Mouse (Mus musculus) liver, adult 2 months (tissue): ENCODE data around the gene Gm20388. TPM values are rescaled to one million over a fixed set of nuclear protein-coding genes. Genes with fewer than 3 reads are reported as not detected.
A peak's percentile ranks its signal among the peaks of the same experiment; 100 is the strongest.

Experiments used
- DNase-seq: peaks from one replicate; pipeline ENCODE4 v3.0.0-alpha.2; 2011; ENCODE audit warnings: low read depth, low spot score; ENCODE audit errors: extremely low read depth
- H3K27ac ChIP-seq: fragments of 200-500 bp; replicated peaks from 2 replicates; pipeline ENCODE4 v1.5.1; 2012; ENCODE audit warnings: low read depth, mild to moderate bottlenecking, control low read depth, inconsistent platforms, low read length; ENCODE audit not compliant: insufficient read depth
- H3K27me3 ChIP-seq: fragments of 200-500 bp; 2 replicates; pipeline ENCODE4 v1.6.1; 2012; ENCODE audit warnings: mild to moderate bottlenecking, moderate library complexity, low read length, inconsistent platforms; ENCODE audit not compliant: control insufficient read depth, insufficient read depth
- H3K36me3 ChIP-seq: fragments of 200-500 bp; 2 replicates; pipeline ENCODE4 v1.6.1; 2012; ENCODE audit warnings: low read length, inconsistent platforms; ENCODE audit not compliant: control insufficient read depth, insufficient read depth
- H3K4me1 ChIP-seq: fragments of 200-500 bp; 2 replicates; pipeline ENCODE4 v1.6.1; 2011; ENCODE audit warnings: low read length; ENCODE audit not compliant: control insufficient read depth, insufficient read depth
- H3K4me3 ChIP-seq: fragments of 200-500 bp; 2 replicates; pipeline ENCODE4 v1.5.1; 2011; ENCODE audit warnings: low read depth, mild to moderate bottlenecking, control low read depth, low read length, moderate library complexity; ENCODE audit not compliant: insufficient read depth
- H3K79me2 ChIP-seq: fragments of 200-500 bp; 2 replicates; pipeline ENCODE4 v1.6.1; 2012; ENCODE audit warnings: inconsistent platforms, mild to moderate bottlenecking, low read length, moderate library complexity; ENCODE audit not compliant: control insufficient read depth, insufficient read depth
- H3K9ac ChIP-seq: fragments of 200-500 bp; 2 replicates; pipeline ENCODE4 v1.6.1; 2012; ENCODE audit warnings: low read depth, mild to moderate bottlenecking, control low read depth, inconsistent platforms, low read length
- CTCF ChIP-seq: fragments of 200-500 bp; IDR thresholded peaks from 2 replicates; pipeline ENCODE4 v1.5.1; 2011; ENCODE audit warnings: low read depth, low read length, control low read depth
- POLR2A ChIP-seq: fragments of 200-500 bp; IDR thresholded peaks from 2 replicates; pipeline ENCODE4 v1.6.1; 2011; ENCODE audit warnings: low read length, control low read depth; ENCODE audit not compliant: insufficient read depth; ENCODE audit errors: extremely low read depth
- WGBS: fragments of 180-500 bp; shearing (Covaris S2); methylation state at CpG from one replicate; pipeline ENCODE4 v1.1.7; 2018; 5-methylcytosine and 5-hydroxymethylcytosine counted together
- polyA plus RNA-seq: library from polyadenylated mRNA; depleted of rRNA; stranded (reverse); fragments of >200 nt; gene quantifications from 2 replicates; pipeline ENCODE4 v1.2.3, GENCODE M21; 2012
- total RNA-seq: library from RNA; depleted of rRNA; stranded (reverse); fragments of >200 nt; gene quantifications from 2 replicates; pipeline ENCODE4 v1.2.3, GENCODE M21; 2014

The Gm20388 gene
- total and polyA plus RNA-seq, 2 experiments: 6.4 to 19.9 TPM

DNA sequence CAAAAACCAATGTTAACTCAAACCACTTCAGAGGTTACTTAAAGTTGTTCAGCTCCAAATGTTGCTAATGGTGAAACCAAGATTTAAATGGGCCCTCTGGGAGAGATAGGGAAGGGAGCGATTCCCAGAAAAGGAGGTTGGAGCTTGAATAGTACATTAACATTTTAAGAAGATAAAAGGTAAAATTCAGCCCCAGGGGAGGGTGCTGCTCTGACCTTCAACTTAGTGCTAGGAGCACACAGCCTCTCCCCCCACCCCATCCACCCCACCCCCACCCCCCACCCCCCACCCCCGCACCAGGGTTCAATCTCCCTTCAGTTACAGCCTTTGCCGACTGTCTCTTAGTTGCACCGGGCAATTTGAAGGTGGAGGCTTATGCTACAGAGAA, 3851.2 kb downstream of the Gm20388 start:
- WGBS: 17% methylated on average over 4 of the region's 4 CpGs
- DNase-seq: no peak
- H3K9ac ChIP-seq: 0 out of 2 replicates have a peak overlapping the region, but pooled peaks have one; percentile 39
- peak overlapping the region; percentile 51 for H3K27ac ChIP-seq
- H3K4me3 ChIP-seq: no peak overlapping the region
- no peaks in the 10 kb centered on the region for H3K36me3 ChIP-seq
- H3K4me1 ChIP-seq: peaks cover 16% of the 10 kb centered on the region
- no peaks in the 10 kb centered on the region for H3K27me3 ChIP-seq
- no peaks in the 10 kb centered on the region for H3K79me2 ChIP-seq
- TF ChIP-seq CTCF (no peak), POLR2A (no peak)

DNA sequence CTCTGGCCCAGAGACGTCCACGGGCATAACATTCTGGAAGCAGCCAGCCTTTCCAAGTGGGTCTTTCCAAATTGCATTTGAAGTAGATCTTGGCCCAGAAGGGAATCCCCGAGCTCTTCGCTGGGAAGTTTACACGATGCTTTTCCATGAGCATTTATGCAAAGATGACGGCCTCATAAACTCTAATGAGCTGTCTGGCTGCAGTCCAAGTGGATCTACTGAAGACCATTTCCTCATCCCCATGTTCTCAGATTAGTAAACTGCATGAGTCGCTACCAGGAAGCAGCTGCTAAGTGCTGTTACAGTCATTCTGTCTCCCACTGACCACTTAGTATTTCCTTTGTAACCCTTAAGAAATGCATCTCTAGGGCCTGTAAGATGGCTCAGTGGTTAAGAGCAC, 3852.7 kb downstream of the Gm20388 start:
- H3K4me1 ChIP-seq: peaks cover 16% of the 10 kb centered on the region
- DNase-seq: no peak

DNA sequence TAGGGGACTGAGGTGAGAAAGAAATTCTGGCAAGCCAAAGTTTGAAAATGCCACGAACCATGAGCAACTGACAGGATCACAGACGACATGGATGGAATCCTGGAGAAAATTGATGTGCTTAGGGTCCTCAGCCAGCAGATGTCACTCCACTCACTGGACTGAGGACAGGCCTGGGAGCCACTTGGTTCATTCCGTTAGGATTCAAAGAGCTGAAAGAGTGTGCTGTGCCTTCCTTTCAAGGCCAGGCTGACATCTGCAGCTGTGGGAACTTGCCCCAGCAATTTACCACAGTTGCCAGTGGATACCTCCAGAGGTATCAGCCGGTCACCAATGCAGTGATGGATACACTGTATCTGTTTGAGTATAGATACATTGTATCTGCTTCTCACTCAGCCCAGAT, 3854.0 kb downstream of the Gm20388 start:
- Histone ChIP-seq H3K36me3 (no peaks in the 10 kb centered on the region), H3K27me3 (no peaks in the 10 kb centered on the region), H3K4me3 (no peak overlapping the region), H3K9ac (no peak overlapping the region), H3K27ac (no peak overlapping the region), H3K79me2 (no peaks in the 10 kb centered on the region), H3K4me1 (peaks cover 14% of the 10 kb centered on the region)
- peak; percentile 29 for DNase-seq
- WGBS: 43% methylated on average over 4 of the region's 4 CpGs
- TF ChIP-seq POLR2A: no peak
- TF ChIP-seq CTCF: peak; percentile 50

More for the DNA sequence above, 3852.7 kb downstream of the Gm20388 start:
- no peak overlapping the region for H3K4me3 ChIP-seq
- no peaks in the 10 kb centered on the region for H3K27me3 ChIP-seq
- TF ChIP-seq POLR2A (no peak), CTCF (no peak)
- H3K79me2 ChIP-seq: no peaks in the 10 kb centered on the region
- no peaks in the 10 kb centered on the region for H3K36me3 ChIP-seq
- H3K27ac ChIP-seq: no peak overlapping the region
- 69% methylated on average over 7 of the region's 7 CpGs for WGBS
- no peak overlapping the region for H3K9ac ChIP-seq

DNA sequence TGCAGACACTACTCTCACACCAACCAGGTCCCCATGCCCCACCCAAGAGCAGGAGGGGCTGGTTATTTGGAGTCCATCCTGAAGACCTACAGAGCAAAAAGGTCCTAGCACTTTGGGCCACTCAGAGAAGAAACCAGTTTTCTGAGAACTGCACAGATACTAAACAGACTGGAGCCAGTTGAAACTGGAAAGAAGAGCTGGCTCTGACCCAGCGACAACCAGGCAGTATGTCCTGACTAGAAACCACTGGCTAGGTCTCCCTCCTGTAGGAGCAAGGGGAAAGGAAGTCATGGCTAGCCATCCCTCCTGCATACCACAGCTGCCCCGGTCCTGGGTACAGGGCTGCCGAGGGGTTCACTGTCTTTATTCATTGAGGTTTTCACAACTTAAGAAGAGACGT, 3855.9 kb downstream of the Gm20388 start:
- H3K4me1 ChIP-seq: peaks cover 3% of the 10 kb centered on the region
- TF ChIP-seq POLR2A: no peak
- TF ChIP-seq CTCF: no peak
- no peak overlapping the region for H3K9ac ChIP-seq
- 80% methylated on average over 4 of the region's 4 CpGs for whole genome bisulfite sequencing
- no peaks in the 10 kb centered on the region for H3K27me3 ChIP-seq
- no peak overlapping the region for H3K27ac ChIP-seq
- H3K79me2 ChIP-seq: no peaks in the 10 kb centered on the region
- H3K4me3 ChIP-seq: no peak overlapping the region
- H3K36me3 ChIP-seq: no peaks in the 10 kb centered on the region
- DNase-seq: no peak

DNA sequence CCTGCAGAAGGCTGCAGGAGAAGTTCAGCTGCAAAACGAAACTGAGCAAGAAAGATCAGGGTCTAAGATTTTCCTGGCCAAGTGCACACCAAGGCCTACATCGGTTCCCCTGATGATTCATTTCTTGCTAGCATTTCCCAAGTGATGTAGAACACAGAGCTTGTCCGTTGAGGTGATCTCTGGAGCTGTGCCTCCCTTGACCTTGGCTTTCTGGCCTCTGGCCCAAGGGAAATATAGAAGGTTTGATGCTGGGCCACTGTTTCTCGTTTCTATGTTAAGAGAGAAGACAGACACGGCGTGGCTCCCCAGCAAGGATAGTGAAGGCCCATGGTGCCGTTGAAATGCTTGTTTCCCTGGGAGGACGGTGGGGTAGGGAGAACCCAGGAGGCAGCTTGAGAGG, 3857.2 kb downstream of the Gm20388 start:
- 85% methylated on average over 8 of the region's 8 CpGs for WGBS

DNA sequence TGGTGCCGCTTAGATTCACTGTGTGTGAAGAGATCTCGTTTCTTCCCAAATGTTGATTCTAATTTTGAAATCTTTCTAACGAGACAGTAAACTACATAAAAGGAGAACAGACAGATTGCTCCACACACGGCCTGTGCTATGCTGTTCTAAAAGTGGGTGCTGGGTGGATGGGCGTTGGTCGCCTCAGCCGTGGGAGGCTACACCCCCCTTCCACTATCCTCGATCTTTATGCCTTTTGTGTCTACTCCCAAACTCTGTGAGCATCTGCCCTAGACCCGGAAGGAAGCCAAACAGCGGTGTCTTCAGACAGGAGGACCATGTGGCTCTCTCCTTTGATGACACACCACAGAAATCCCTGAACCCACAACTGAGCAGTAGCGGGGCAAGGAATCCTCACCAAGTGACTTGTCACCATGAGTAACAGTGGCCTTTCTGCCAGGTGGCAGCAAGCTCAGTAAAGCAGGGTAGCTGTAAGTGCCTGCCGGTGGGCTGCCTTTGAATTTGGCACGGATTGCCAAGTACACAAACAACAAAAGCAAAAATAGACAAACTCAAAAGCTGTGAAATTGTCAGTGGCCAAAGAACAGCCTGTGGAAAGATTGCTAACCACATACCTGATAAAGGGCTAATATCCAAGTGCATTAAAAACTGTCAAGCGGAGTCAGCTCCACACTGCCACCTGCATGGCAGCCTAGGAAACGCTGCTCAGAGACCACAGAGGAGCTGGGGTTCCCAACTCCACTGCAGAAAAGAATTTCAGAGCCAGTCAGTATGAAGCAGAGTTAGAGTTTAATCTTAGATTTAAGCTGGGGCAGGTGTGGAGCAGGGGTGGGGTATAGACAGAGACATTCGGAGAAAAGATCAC, 3858.1 kb downstream of the Gm20388 start:
- H3K36me3 ChIP-seq: no peaks in the 10 kb centered on the region
- no peak for TF ChIP-seq POLR2A
- TF ChIP-seq CTCF: peak; percentile 91
- WGBS: 63% methylated on average over 16 of the region's 16 CpGs
- no peak overlapping the region for H3K4me3 ChIP-seq
- H3K27ac ChIP-seq: no peak overlapping the region
- no peaks in the 10 kb centered on the region for H3K27me3 ChIP-seq
- no peak overlapping the region for H3K9ac ChIP-seq
- H3K79me2 ChIP-seq: no peaks in the 10 kb centered on the region
- peak; percentile 63 for DNase-seq
- H3K4me1 ChIP-seq: no peaks in the 10 kb centered on the region

More for the DNA sequence above, 3857.2 kb downstream of the Gm20388 start:
- TF ChIP-seq POLR2A (no peak), CTCF (no peak)
- Histone ChIP-seq H3K4me1 (no peaks in the 10 kb centered on the region), H3K9ac (no peak overlapping the region), H3K79me2 (no peaks in the 10 kb centered on the region), H3K27ac (no peak overlapping the region), H3K4me3 (no peak overlapping the region), H3K27me3 (no peaks in the 10 kb centered on the region), H3K36me3 (no peaks in the 10 kb centered on the region)
- no peak for DNase-seq
